ENCODE assay signal across 9 mouse cellular contexts in the genomic region with DNA sequence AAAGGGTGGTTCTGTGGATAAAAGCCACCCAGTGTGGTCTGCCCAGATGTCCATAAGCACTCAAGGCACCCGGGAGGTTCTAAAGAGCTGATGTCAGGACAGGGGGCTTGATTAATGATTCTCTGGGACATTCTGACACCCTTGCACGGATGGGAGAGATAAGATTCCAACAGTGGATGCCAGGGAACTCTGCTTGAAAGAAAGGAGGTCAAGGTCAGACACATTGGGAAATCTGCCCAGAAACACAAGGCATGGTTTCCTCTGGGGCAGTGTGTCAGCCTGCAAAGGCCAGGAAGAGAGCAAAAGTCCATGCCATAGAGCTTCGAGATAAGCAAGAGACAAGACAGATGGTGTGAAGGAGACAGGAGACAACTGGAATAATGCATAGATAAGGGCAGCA.
DNase-seq lines count a peak whose midpoint lies in the region.
"Had no signal": no experiment of that assay in that cellular context is flagged by ENCODE, and none has a peak within 500 bp of the region (broad histone marks: within the 10 kb centered on the region; RNA-seq: fewer than 3 reads in every experiment).

No protein-coding gene starts in this region.

- WGBS in embryonic facial prominence, embryonic 10.5 days = 56% methylated on average over 3 of the region's 3 CpGs

- no peaks in the 10 kb centered on the region for H3K27me3 ChIP-seq in embryonic facial prominence, embryonic 10.5 days (replicated peaks; ENCODE audit: low read depth, poor library complexity, severe bottlenecking)
- H3K27me3 ChIP-seq: limb, embryonic 12.5 days had no signal

- peak; percentile 86 for DNase-seq in adrenal gland, postnatal 10 days
- peak; percentile 12 for DNase-seq in embryonic facial prominence, embryonic 10.5 days (ENCODE audit: low spot score)
- DNase-seq in kidney, adult 18-20 months = peak; percentile 21
- peak; percentile 75 for DNase-seq in mesoderm, embryonic 11.5 days (ENCODE audit: low read depth, low spot score)
- DNase-seq in thymus, postnatal 36 days = no peak
- DNase-seq in left cerebral cortex, postnatal 14 days (ENCODE audit: low spot score in 2 of 2) = no peak
- DNase-seq in c-Kit-positive CD71-positive TER-119-positive erythroid progenitor cells, embryonic 14.5 days (ENCODE audit: low spot score) = no peak
- DNase-seq in layer of hippocampus, adult 9-10 months (ENCODE audit: low spot score) = no peak

- no peaks in the 10 kb centered on the region for H3K9me3 ChIP-seq in embryonic facial prominence, embryonic 10.5 days
- H3K9me3 ChIP-seq: limb, embryonic 12.5 days had no signal

- no peak overlapping the region for H3K27ac ChIP-seq in embryonic facial prominence, embryonic 10.5 days (replicated peaks)
- H3K27ac ChIP-seq: limb, embryonic 12.5 days had no signal

- no peaks in the 10 kb centered on the region for H3K36me3 ChIP-seq in embryonic facial prominence, embryonic 10.5 days (replicated peaks)
- H3K36me3 ChIP-seq: limb, embryonic 12.5 days had no signal

- intact Hi-C loops in left cerebral cortex, postnatal 14 days (cut with DNase I) = no loop called here

- H3K4me3 ChIP-seq in embryonic facial prominence, embryonic 10.5 days = no peak overlapping the region
- H3K4me3 ChIP-seq: limb, embryonic 12.5 days had no signal

- H3K4me1 ChIP-seq in embryonic facial prominence, embryonic 10.5 days = no peaks in the 10 kb centered on the region
- H3K4me1 ChIP-seq: limb, embryonic 12.5 days had no signal

Comparison
In these comparisons a context has a peak if more than half of its experiments do, and no peak if none do; other contexts are left out.
1. DNase-seq: peak in adrenal gland, postnatal 10 days (single experiment), embryonic facial prominence, embryonic 10.5 days (single experiment), kidney, adult 18-20 months (single experiment) and mesoderm, embryonic 11.5 days (single experiment); none in thymus, postnatal 36 days (0 of 2), left cerebral cortex, postnatal 14 days (0 of 2), c-Kit-positive CD71-positive TER-119-positive erythroid progenitor cells, embryonic 14.5 days (single experiment) and layer of hippocampus, adult 9-10 months (single experiment).